9 mouse cellular contexts compared by ENCODE assay signal in the genomic region with DNA sequence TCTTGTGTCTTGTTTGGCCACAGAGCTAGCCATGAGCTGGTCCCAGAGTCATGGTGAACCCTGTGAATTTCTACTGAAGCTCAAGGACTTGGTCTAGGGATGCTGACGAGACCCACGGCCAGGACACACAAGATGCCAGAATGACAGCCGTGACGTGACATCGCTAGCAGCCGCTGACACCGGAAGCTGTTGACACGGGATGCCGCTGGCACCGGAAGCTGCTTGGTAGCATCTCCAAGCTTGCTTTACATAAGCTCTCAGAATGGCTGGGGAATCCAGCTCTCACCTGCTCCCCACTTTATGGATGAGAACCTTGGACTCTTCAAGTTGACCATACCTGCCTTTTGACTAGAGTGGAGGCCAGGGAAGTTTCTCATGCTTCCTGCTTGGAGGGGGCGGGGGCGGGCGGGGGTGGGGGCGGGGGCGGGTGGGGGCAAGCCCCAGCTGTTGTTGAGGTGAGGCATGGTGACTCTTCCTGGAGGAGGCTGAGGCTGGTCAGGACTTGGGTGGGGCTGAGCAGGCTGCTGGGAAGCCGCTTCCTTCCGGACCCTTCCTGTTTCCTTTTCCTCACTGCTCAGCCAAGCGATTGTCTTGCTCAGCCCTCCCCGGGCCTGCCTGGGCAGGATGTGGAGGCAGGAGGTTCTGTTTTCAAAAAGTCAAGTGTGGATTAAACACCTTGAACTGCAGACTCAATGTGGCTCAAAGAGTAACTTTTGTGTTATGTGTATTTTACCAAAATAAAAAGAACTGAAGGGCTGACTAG. TPM values are rescaled to one million over a fixed set of nuclear protein-coding genes. Genes with fewer than 3 reads are reported as not detected.
DNase-seq lines count a peak whose midpoint lies in the region; ATAC-seq and TF ChIP-seq lines count a peak whose summit lies in the region.
"Had no signal": no experiment of that assay in that cellular context is flagged by ENCODE, and none has a peak within 500 bp of the region (broad histone marks: within the 10 kb centered on the region; RNA-seq: fewer than 3 reads in every experiment).

No protein-coding gene starts in this region.

- no peak for TF ChIP-seq CTCF in bone marrow macrophage, adult 2 months (IDR thresholded peaks at IDR 0.05; ENCODE audit: low read depth, low read length)

- no peak overlapping the region for H3K4me3 ChIP-seq in bone marrow macrophage, adult 2 months (ENCODE audit: insufficient read depth, low read length)
- H3K4me3 ChIP-seq in hindbrain, embryonic 16.5 days (ENCODE audit: low read length): no peak overlapping the region
- no peak overlapping the region for H3K4me3 ChIP-seq in liver, embryonic 11.5 days (ENCODE audit: low read depth, low read length)
- no peak overlapping the region for H3K4me3 ChIP-seq in stomach, embryonic 14.5 days (ENCODE audit: low read depth, low read length)
- H3K4me3 ChIP-seq: erythroblast, embryonic 14.5 days had no signal

- intact Hi-C loops in left cerebral cortex, postnatal 25 days (cut with DNase I): no loop called here

- WGBS in hindbrain, embryonic 16.5 days: 79% methylated on average over 19 of the region's 19 CpGs
- WGBS in liver, embryonic 11.5 days: 52% methylated on average over 19 of the region's 19 CpGs
- WGBS in stomach, embryonic 14.5 days: 60% methylated on average over 19 of the region's 19 CpGs

- H3K9ac ChIP-seq in hindbrain, embryonic 16.5 days (ENCODE audit: low read depth, low read length): no peak overlapping the region
- H3K9ac ChIP-seq in liver, embryonic 11.5 days (ENCODE audit: low read depth, low read length): no peak overlapping the region
- no peak overlapping the region for H3K9ac ChIP-seq in stomach, embryonic 14.5 days (replicated peaks; ENCODE audit: low read depth, low read length)

- no peaks in the 10 kb centered on the region for H3K27me3 ChIP-seq in hindbrain, embryonic 16.5 days (replicated peaks; ENCODE audit: control insufficient read depth, insufficient read depth, low read length)
- no peaks in the 10 kb centered on the region for H3K27me3 ChIP-seq in liver, embryonic 11.5 days (replicated peaks; ENCODE audit: control insufficient read depth, insufficient read depth, low read length)
- no peaks in the 10 kb centered on the region for H3K27me3 ChIP-seq in stomach, embryonic 14.5 days (ENCODE audit: control insufficient read depth, insufficient read depth, low read length)

- no peak for TF ChIP-seq POLR2A in bone marrow macrophage, adult 2 months (IDR thresholded peaks at IDR 0.05; ENCODE audit: borderline replicate concordance, low read depth, low read length)

- ATAC-seq in hindbrain, embryonic 16.5 days: no peak
- no peak for ATAC-seq in liver, embryonic 11.5 days (replicated peaks; ENCODE audit: low FRiP score)
- no peak for ATAC-seq in stomach, embryonic 14.5 days (ENCODE audit: insufficient number of reproducible peaks, insufficient read depth, low FRiP score, low read depth)
- ATAC-seq in cerebellum, adult (ENCODE audit: insufficient number of reproducible peaks, low FRiP score, low TSS enrichment): no peak

- H3K4me2 ChIP-seq in hindbrain, embryonic 16.5 days (ENCODE audit: low read length): no peak overlapping the region
- peak overlapping the region; percentile 23 for H3K4me2 ChIP-seq in liver, embryonic 11.5 days
- H3K4me2 ChIP-seq in stomach, embryonic 14.5 days (replicated peaks; ENCODE audit: low read depth, low read length): no peak overlapping the region

- H3K4me1 ChIP-seq in bone marrow macrophage, adult 2 months (ENCODE audit: control insufficient read depth, insufficient read depth, low read length): peaks cover 33% of the 10 kb centered on the region
- peaks cover 25% of the 10 kb centered on the region for H3K4me1 ChIP-seq in hindbrain, embryonic 16.5 days (ENCODE audit: control insufficient read depth, insufficient read depth, low read depth, low read length)
- peaks cover 19% of the 10 kb centered on the region; the same call in 1 of the 2 replicates for H3K4me1 ChIP-seq in liver, embryonic 11.5 days (replicated peaks; ENCODE audit: control insufficient read depth, insufficient read depth, low read length)
- peaks cover 7% of the 10 kb centered on the region; the same call in 1 of the 2 replicates for H3K4me1 ChIP-seq in stomach, embryonic 14.5 days (ENCODE audit: control insufficient read depth, insufficient read depth, low read length)

- no peaks in the 10 kb centered on the region for H3K9me3 ChIP-seq in hindbrain, embryonic 16.5 days (ENCODE audit: control insufficient read depth, low read length)
- no peaks in the 10 kb centered on the region for H3K9me3 ChIP-seq in liver, embryonic 11.5 days (ENCODE audit: control insufficient read depth, low read length)
- no peaks in the 10 kb centered on the region for H3K9me3 ChIP-seq in stomach, embryonic 14.5 days (ENCODE audit: control insufficient read depth, low read depth, low read length)

- peak overlapping the region; percentile 41 for H3K27ac ChIP-seq in bone marrow macrophage, adult 2 months (ENCODE audit: insufficient read depth, low read depth, low read length)
- peak overlapping the region; percentile 29; the same call in 1 of the 2 replicates for H3K27ac ChIP-seq in hindbrain, embryonic 16.5 days (ENCODE audit: low read depth, low read length)
- H3K27ac ChIP-seq in liver, embryonic 11.5 days (ENCODE audit: low read depth, low read length): no peak overlapping the region
- H3K27ac ChIP-seq in stomach, embryonic 14.5 days (ENCODE audit: low read length): peak overlapping the region; percentile 52; the same call in 1 of the 2 replicates

- DNase-seq in adrenal gland, adult 2 months: peak; percentile 69
- DNase-seq in adrenal gland, postnatal 4 days (ENCODE audit: low spot score in 2 of 2): no peak
- no peak for DNase-seq in liver, embryonic 11.5 days (ENCODE audit: low spot score)
- no peak for DNase-seq in left cerebral cortex, postnatal 25 days (ENCODE audit: low spot score in 2 of 2)

- H3K36me3 ChIP-seq in hindbrain, embryonic 16.5 days (ENCODE audit: control insufficient read depth, insufficient read depth, low read length): no peaks in the 10 kb centered on the region
- no peaks in the 10 kb centered on the region for H3K36me3 ChIP-seq in liver, embryonic 11.5 days (ENCODE audit: control insufficient read depth, insufficient read depth, low read length)
- H3K36me3 ChIP-seq in stomach, embryonic 14.5 days (ENCODE audit: control insufficient read depth, insufficient read depth, low read length): no peaks in the 10 kb centered on the region

RNA-seq across cellular contexts. Expression of gene Cstad, which starts 47.2 kb away (rescaled TPM):
- total RNA-seq in adrenal gland, adult 2 months (2021): 1 to 10 TPM; 1.1 to 1.8 TPM
- 0.29 and 0.30 TPM in 2 replicates for polyA plus RNA-seq in adrenal gland, adult 2 months (2012; rRNA removed)
- total RNA-seq in adrenal gland, postnatal 4 days (2021): 1 to 10 TPM; 6.7 to 7.3 TPM
- 0.87 and 2.8 TPM in 2 replicates for polyA plus RNA-seq in bone marrow macrophage, adult 2 months (2012; ENCODE audit: insufficient read depth, insufficient read length, missing spikeins)
- polyA plus RNA-seq in hindbrain, embryonic 16.5 days (2015; fragmentation: Nextera tagmentation; extraction: Ambion mirVana): 0.19 and 0.99 TPM in 2 replicates
- polyA plus RNA-seq in liver, embryonic 11.5 days (2014; fragmentation: Nextera tagmentation; extraction: Ambion mirVana): 0.38 TPM in 1 of 2 replicates, not detected in the other
- 1.2 and 2.1 TPM in 2 replicates for polyA plus RNA-seq in stomach, embryonic 14.5 days (2014; fragmentation: Nextera tagmentation; extraction: Ambion mirVana)
- 1 to 10 TPM; 4.2 to 5.5 TPM for total RNA-seq in left cerebral cortex, postnatal 25 days (2021)
- polyA plus RNA-seq: erythroblast, embryonic 14.5 days had no signal
